Mouse (Mus musculus) testis, adult 2 months (tissue): Measurements from ENCODE around the gene Lnpep. TPM values are rescaled to one million over a fixed set of nuclear protein-coding genes. Genes with fewer than 3 reads are reported as not detected.

ENCODE experiments used
- H3K27ac ChIP-seq: fragments of 200-500 bp; 2 replicates; pipeline ENCODE4 v1.5.1; 2012; ENCODE audit warnings: low read depth, low read length; ENCODE audit not compliant: control insufficient read depth, insufficient read depth
- H3K27me3 ChIP-seq: fragments of 200-500 bp; 2 replicates; pipeline ENCODE4 v1.6.1; 2012; ENCODE audit warnings: mild to moderate bottlenecking, low read length, moderate library complexity; ENCODE audit not compliant: control insufficient read depth, insufficient read depth
- H3K36me3 ChIP-seq: fragments of 200-500 bp; 2 replicates; pipeline ENCODE4 v1.6.1; 2012; ENCODE audit warnings: mild to moderate bottlenecking, low read length; ENCODE audit not compliant: control insufficient read depth, insufficient read depth
- H3K4me1 ChIP-seq: fragments of 200-500 bp; 2 replicates; pipeline ENCODE4 v1.6.1; 2012; ENCODE audit warnings: low read length; ENCODE audit not compliant: control insufficient read depth, insufficient read depth
- H3K4me3 ChIP-seq: fragments of 200-500 bp; 2 replicates; pipeline ENCODE4 v1.5.1; 2012; ENCODE audit warnings: low read depth, mild to moderate bottlenecking, low read length, moderate library complexity, mixed read lengths; ENCODE audit not compliant: control insufficient read depth
- CTCF ChIP-seq: fragments of 200-500 bp; IDR thresholded peaks from 2 replicates; pipeline ENCODE4 v1.5.1; 2012; ENCODE audit warnings: low read depth, mild to moderate bottlenecking, inconsistent platforms, low read length, moderate library complexity; ENCODE audit not compliant: control insufficient read depth, insufficient read depth, insufficient replicate concordance
- POLR2A ChIP-seq: fragments of 200-500 bp; IDR thresholded peaks from 2 replicates; pipeline ENCODE4 v1.6.1; 2012; ENCODE audit warnings: low read depth, mild to moderate bottlenecking, inconsistent platforms, low read length, moderate library complexity; ENCODE audit not compliant: control insufficient read depth
- polyA plus RNA-seq: library from polyadenylated mRNA; depleted of rRNA; stranded (reverse); fragments of >200 nt; gene quantifications from 2 replicates; pipeline ENCODE4 v1.2.3, GENCODE M21; 2012

The Lnpep gene
- polyA plus RNA-seq, 1 experiment, result 3.5 TPM

- TF ChIP-seq CTCF (no peak), POLR2A (no peak)
- no peaks in the 10 kb centered on the region for H3K27me3 ChIP-seq
- H3K27ac ChIP-seq, result peak overlapping the region; percentile 100
- H3K4me3 ChIP-seq, result peak overlapping the region; percentile 96
- peaks cover 4% of the 10 kb centered on the region; the same call in 1 of the 2 replicates for H3K4me1 ChIP-seq
- H3K36me3 ChIP-seq, result no peaks in the 10 kb centered on the region
Observed at GRCm38 (mm10) chr17:17623221-17623889, 1.5 kb downstream of the Lnpep start.

DNA sequence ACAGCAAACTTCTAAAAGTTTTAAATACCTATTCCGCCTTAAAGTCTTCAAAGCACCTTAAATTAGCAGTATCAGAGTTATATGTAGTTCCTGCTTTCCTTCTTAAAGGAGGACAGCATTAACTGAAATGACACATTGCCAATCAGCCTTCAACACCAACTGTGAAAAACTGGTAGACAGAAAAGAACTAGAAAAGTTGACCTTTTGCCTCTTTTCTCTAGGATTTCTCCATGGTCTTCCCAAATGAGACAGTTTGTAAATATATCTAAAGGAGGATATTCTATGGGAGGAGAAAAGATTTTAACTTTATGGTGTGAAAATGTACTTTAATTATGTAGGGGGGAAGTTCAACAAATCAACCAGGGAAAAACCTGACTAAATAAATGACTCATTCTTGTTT, 2.3 kb downstream of the Lnpep start:
- Histone ChIP-seq H3K36me3 (no peaks in the 10 kb centered on the region), H3K27ac (no peak overlapping the region), H3K4me1 (peaks cover 4% of the 10 kb centered on the region; the same call in 1 of the 2 replicates), H3K27me3 (no peaks in the 10 kb centered on the region), H3K4me3 (no peak overlapping the region)
- TF ChIP-seq POLR2A (no peak), CTCF (no peak)

DNA sequence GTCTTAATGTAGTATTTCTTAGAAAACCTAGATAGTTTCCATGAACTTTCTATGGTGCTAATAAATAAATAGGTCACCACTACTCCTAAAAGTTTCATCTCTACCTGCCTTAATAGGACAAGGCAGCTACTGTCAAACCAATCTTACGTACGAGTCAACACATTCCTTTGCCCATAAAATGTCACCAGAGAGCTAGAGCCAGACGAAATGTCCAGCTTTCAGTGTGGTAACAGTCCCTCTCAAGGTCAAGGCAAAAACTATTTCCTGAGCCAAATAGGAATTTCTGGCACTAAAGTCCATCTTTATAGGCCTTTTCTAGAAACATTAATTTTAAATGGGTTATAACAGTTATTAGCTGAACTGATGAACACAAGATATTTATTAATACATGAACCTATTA, 3.3 kb downstream of the Lnpep start:
- TF ChIP-seq CTCF, result no peak
- no peak for TF ChIP-seq POLR2A
- Histone ChIP-seq H3K27ac (no peak overlapping the region), H3K27me3 (no peaks in the 10 kb centered on the region), H3K4me3 (no peak overlapping the region), H3K36me3 (no peaks in the 10 kb centered on the region), H3K4me1 (peaks cover 4% of the 10 kb centered on the region; the same call in 1 of the 2 replicates)

- H3K27me3 ChIP-seq, result no peaks in the 10 kb centered on the region
- H3K27ac ChIP-seq, result no peak overlapping the region
- no peaks in the 10 kb centered on the region; the same call in 1 of the 2 replicates for H3K4me1 ChIP-seq
- TF ChIP-seq CTCF (no peak), POLR2A (no peak)
- H3K36me3 ChIP-seq, result no peaks in the 10 kb centered on the region
- H3K4me3 ChIP-seq, result no peak overlapping the region
Observed at GRCm38 (mm10) chr17:17618463-17618862, 6.4 kb downstream of the Lnpep start.

DNA sequence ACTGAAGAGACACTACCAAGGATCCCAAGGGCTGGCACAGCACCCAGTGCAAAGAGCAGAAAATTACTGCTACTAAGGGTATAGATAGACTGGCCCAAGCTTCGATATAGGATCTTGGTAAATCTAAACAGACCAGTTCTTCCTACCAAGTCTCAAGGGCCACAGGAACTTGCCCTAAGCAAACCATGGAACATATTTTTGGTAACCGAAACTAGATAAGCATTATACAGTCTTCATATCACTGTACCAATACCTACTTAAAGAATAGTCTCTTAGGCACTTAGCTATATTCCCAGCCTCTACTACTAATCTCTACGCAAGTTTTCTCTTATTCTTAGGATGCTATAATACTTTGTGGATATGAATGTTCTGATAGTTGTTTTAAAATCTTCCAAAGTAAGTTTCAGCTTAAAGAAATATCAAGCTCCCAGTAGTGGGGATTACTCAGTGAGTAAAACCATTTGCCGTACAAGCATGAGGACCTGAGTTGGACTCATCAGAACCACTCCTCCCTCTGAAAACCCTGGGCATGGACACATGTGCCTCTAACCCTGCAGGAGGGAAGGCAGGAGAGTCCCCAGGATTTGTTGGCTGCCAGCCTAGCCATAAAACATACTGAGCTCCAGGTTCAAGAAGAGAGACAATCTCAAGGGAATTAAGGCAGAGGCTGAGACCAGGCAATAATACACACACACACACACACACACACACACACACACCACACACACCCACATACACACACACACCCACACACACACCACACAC, 7.2 kb downstream of the Lnpep start:
- Histone ChIP-seq H3K27me3 (no peaks in the 10 kb centered on the region), H3K27ac (no peak overlapping the region), H3K4me3 (no peak overlapping the region), H3K36me3 (no peaks in the 10 kb centered on the region), H3K4me1 (no peaks in the 10 kb centered on the region)
- TF ChIP-seq POLR2A, result no peak
- TF ChIP-seq CTCF, result no peak

- no peaks in the 10 kb centered on the region for H3K27me3 ChIP-seq
- H3K36me3 ChIP-seq, result no peaks in the 10 kb centered on the region
- H3K4me3 ChIP-seq, result no peak overlapping the region
- no peaks in the 10 kb centered on the region for H3K4me1 ChIP-seq
- TF ChIP-seq CTCF, result no peak
- no peak for TF ChIP-seq POLR2A
- H3K27ac ChIP-seq, result no peak overlapping the region
Observed at GRCm38 (mm10) chr17:17612336-17612735, 12.5 kb downstream of the Lnpep start.

GRCm38 (mm10) chr17:17609523-17609922, 15.3 kb downstream of the Lnpep start:
- no peaks in the 10 kb centered on the region for H3K27me3 ChIP-seq
- no peaks in the 10 kb centered on the region for H3K36me3 ChIP-seq
- no peak for TF ChIP-seq POLR2A
- no peak for TF ChIP-seq CTCF

More at GRCm38 (mm10) chr17:17609523-17609922, 15.3 kb downstream of the Lnpep start:
- Histone ChIP-seq H3K4me1 (no peaks in the 10 kb centered on the region), H3K4me3 (no peak overlapping the region), H3K27ac (no peak overlapping the region)
